Mouse (Mus musculus) layer of hippocampus, adult 8-10 months (tissue): ENCODE measurements at regions not wholly inside any gene's neighbourhood (a gene's known extent, or its start where the extent isn't known, plus 50 kb on each side); places are given as distances from the start of the nearest gene placed in this dataset.
"Not testable (repeated sequence)": the region's sequence is repeated elsewhere in the genome, so short reads cannot be mapped to it uniquely, and the experiment has no call there.

Experiments used
- DNase-seq, 2 experiments: peaks; one replicate each; pipeline ENCODE4 v3.0.0; 2022; ENCODE audit warnings: low spot score in 2 of 2

- DNase-seq: no peak
These were observed 244.0 kb upstream of the Tusc1 start for GRCm38 (mm10) chr4:93579343-93579742.

GRCm38 (mm10) chr4:93567487-93568259, 232.4 kb upstream of the Tusc1 start:
- no peak for DNase-seq

- DNase-seq: no peak
These were observed 220.8 kb upstream of the Tusc1 start for GRCm38 (mm10) chr4:93555787-93556760.

GRCm38 (mm10) chr4:93555181-93555580, 219.9 kb upstream of the Tusc1 start:
- DNase-seq: not testable (repeated sequence)

GRCm38 (mm10) chr4:93552489-93553160, 217.3 kb upstream of the Tusc1 start:
- DNase-seq: no peak

GRCm38 (mm10) chr4:93551086-93551485, 215.8 kb upstream of the Tusc1 start:
- peak; percentile 46 to 72 for DNase-seq

- DNase-seq: no peak
These were observed 205.3 kb upstream of the Tusc1 start for GRCm38 (mm10) chr4:93540588-93540987.

- no peak for DNase-seq
These were observed 192.1 kb upstream of the Tusc1 start for GRCm38 (mm10) chr4:93527382-93527781.

- no peak for DNase-seq
These were observed 185.3 kb upstream of the Tusc1 start for GRCm38 (mm10) chr4:93520454-93521100.

GRCm38 (mm10) chr4:93518925-93519324, 183.6 kb upstream of the Tusc1 start:
- DNase-seq: no peak

GRCm38 (mm10) chr4:93510771-93511170, 175.5 kb upstream of the Tusc1 start:
- no peak for DNase-seq

- DNase-seq: no peak
These were observed 161.6 kb upstream of the Tusc1 start for GRCm38 (mm10) chr4:93496871-93497270.

GRCm38 (mm10) chr4:93494319-93494718, 159.0 kb upstream of the Tusc1 start:
- no peak for DNase-seq

- no peak for DNase-seq
These were observed 158.6 kb upstream of the Tusc1 start for GRCm38 (mm10) chr4:93493905-93494304.

GRCm38 (mm10) chr4:93493326-93493725, 158.0 kb upstream of the Tusc1 start:
- DNase-seq: no peak

GRCm38 (mm10) chr4:93488570-93488969, 153.3 kb upstream of the Tusc1 start:
- no peak for DNase-seq

GRCm38 (mm10) chr4:93486455-93486854, 151.1 kb upstream of the Tusc1 start:
- DNase-seq: no peak

GRCm38 (mm10) chr4:93481247-93481646, 145.9 kb upstream of the Tusc1 start:
- DNase-seq: no peak

- DNase-seq: no peak
These were observed 142.0 kb upstream of the Tusc1 start for GRCm38 (mm10) chr4:93477189-93477767.

- no peak for DNase-seq
These were observed 132.7 kb upstream of the Tusc1 start for GRCm38 (mm10) chr4:93467998-93468397.

GRCm38 (mm10) chr4:93467424-93467823, 132.1 kb upstream of the Tusc1 start:
- DNase-seq: no peak
